Mouse (Mus musculus) embryonic facial prominence, embryonic 12.5 days (tissue): ENCODE data around the gene AC134908.4. TPM values are rescaled to one million over a fixed set of nuclear protein-coding genes. Genes with fewer than 3 reads are reported as not detected.

ENCODE experiments used
- ATAC-seq: fragments of 200-750 bp; cut with Nextera tagmentation; 2 replicates; pipeline ENCODE4 v1.8.0; 2017; ENCODE audit not compliant: insufficient number of reproducible peaks, insufficient read depth, low FRiP score, low TSS enrichment
- H3K27ac ChIP-seq: fragments of 300-500 bp; sonication (generic); 2 replicates; pipeline ENCODE4 v1.5.1; 2016; ENCODE audit warnings: mild to moderate bottlenecking
- H3K27me3 ChIP-seq: fragments of 300-500 bp; sonication (generic); 2 replicates; pipeline ENCODE4 v1.6.1; 2016; ENCODE audit warnings: mild to moderate bottlenecking, moderate library complexity
- H3K36me3 ChIP-seq: fragments of 300-500 bp; sonication (generic); 2 replicates; pipeline ENCODE4 v1.6.1; 2016; ENCODE audit warnings: mild to moderate bottlenecking
- H3K4me1 ChIP-seq: fragments of 300-500 bp; sonication (generic); 2 replicates; pipeline ENCODE4 v1.6.1; 2016
- H3K4me2 ChIP-seq: fragments of 300-500 bp; sonication (generic); replicated peaks from 2 replicates; pipeline ENCODE4 v1.6.1; 2016; ENCODE audit warnings: mild to moderate bottlenecking, moderate library complexity
- H3K4me3 ChIP-seq: fragments of 300-500 bp; sonication (generic); 2 replicates; pipeline ENCODE4 v1.5.1; 2016; ENCODE audit warnings: mild to moderate bottlenecking
- H3K9ac ChIP-seq: fragments of 300-500 bp; sonication (generic); 2 replicates; pipeline ENCODE4 v1.6.1; 2016; ENCODE audit warnings: mild to moderate bottlenecking, moderate library complexity
- H3K9me3 ChIP-seq: fragments of 300-500 bp; sonication (generic); 2 replicates; pipeline ENCODE4 v1.6.1; 2016; ENCODE audit warnings: mild to moderate bottlenecking, moderate library complexity
- WGBS: fragments of 180-500 bp; shearing (Covaris S2); methylation state at CpG from one replicate; pipeline ENCODE4 v1.1.7; 2016; 5-methylcytosine and 5-hydroxymethylcytosine counted together
- polyA plus RNA-seq: library from polyadenylated mRNA; unstranded; fragments of >200 nt; fragmentation: Nextera tagmentation; extraction: Ambion mirVana; gene quantifications from 2 replicates; pipeline ENCODE4 v1.2.1, GENCODE M21; 2016

The AC134908.4 gene
- polyA plus RNA-seq, 1 experiment from 2014 or later: not detected

DNA sequence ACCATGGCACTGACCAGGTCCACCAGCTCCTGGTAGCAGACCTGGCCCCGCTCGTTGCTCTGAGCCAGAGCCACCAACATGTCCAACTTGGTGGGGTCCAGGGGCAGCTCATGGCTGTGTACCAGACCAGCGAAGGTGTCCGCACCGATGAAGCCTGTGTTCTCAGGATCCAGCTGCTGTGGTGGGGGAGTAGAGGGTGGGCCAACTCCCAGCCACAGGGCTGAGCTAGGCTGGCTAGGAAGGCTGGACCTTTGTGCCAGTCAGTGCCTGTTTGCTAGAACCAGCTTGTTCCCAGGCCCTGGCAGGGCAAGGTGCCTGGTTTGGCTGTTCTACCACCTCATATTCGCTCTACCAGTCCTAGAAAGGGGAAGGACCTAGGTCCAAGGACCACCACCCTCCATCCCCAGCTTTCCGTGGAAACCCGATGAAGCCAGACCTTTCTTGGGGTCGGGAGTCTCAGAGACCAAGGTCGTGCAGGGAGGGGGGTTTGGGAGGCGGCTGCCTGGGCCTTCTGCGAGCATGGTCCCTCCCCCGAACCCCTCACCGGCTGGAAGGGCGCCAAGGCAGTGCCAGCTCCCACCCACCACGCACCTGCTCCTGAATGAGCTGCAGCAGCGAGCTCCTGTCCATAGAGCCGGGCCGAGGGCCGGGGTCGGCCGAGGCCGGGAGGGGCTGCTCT, 41.1 kb upstream of the AC134908.4 start:
- ATAC-seq: no peak
- Histone ChIP-seq H3K27me3 (no peaks in the 10 kb centered on the region), H3K4me2 (peak overlapping the region; percentile 79), H3K9ac (peak overlapping the region; percentile 55), H3K27ac (no peak overlapping the region), H3K4me1 (peaks cover 48% of the 10 kb centered on the region), H3K9me3 (no peaks in the 10 kb centered on the region), H3K36me3 (peaks cover 50% of the 10 kb centered on the region), H3K4me3 (peak overlapping the region; percentile 36)
- WGBS: 21% methylated on average over 23 of the region's 23 CpGs

DNA sequence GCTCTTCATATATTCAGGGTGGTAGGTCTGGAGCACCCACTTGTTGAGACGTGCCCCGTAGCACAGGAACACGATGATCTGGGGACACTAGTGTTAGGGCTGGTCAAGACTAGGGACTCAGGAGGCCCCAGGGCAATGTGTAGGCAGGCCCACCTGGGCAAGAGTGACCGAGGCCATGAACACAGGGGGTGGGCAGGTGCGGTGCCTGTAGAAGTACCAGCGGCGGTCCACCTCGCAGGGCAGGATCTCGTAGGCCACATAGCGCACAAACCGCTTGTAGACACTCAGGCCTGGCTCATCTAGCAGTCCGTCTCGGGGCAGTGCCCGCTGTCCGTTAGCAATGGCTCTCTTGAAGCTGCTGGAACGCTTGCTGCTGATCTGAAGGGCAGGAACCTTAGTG, 40.4 kb upstream of the AC134908.4 start:
- Histone ChIP-seq H3K4me1 (peaks cover 54% of the 10 kb centered on the region), H3K9ac (0 out of 2 replicates have a peak overlapping the region, but pooled peaks have one; percentile 55), H3K4me3 (no peak overlapping the region), H3K27ac (no peak overlapping the region), H3K9me3 (no peaks in the 10 kb centered on the region), H3K4me2 (peak overlapping the region; percentile 79; the same call in 1 of the 2 replicates), H3K27me3 (no peaks in the 10 kb centered on the region), H3K36me3 (peaks cover 50% of the 10 kb centered on the region)
- WGBS: 91% methylated on average over 16 of the region's 16 CpGs
- no peak for ATAC-seq

DNA sequence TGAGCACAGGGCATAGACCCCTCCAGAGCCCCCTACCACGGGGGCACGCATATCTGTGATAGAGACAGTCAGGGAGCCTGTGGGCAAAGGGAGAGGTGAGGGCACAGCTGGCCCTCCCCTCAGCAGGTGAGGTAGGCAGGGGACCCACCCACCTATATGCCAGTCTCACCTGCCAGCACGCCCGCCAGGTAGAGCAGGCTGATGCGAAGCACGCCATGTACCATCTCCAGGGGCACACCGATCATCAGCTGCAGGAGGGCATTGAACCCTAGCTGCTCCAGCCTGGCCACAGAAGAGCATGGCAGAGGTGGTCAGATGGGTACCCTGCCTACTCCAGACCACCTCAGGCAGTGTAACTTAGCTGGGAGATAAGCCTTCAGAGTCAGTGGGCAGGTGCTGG, 39.8 kb upstream of the AC134908.4 start:
- 0 out of 2 replicates have a peak overlapping the region, but pooled peaks have one; percentile 79 for H3K4me2 ChIP-seq
- no peak overlapping the region for H3K9ac ChIP-seq
- H3K36me3 ChIP-seq: peaks cover 50% of the 10 kb centered on the region
- no peak overlapping the region for H3K27ac ChIP-seq
- no peak overlapping the region for H3K4me3 ChIP-seq
- H3K4me1 ChIP-seq: peaks cover 59% of the 10 kb centered on the region
- WGBS: 96% methylated on average over 7 of the region's 7 CpGs
- no peaks in the 10 kb centered on the region for H3K9me3 ChIP-seq
- H3K27me3 ChIP-seq: no peaks in the 10 kb centered on the region
- no peak for ATAC-seq

DNA sequence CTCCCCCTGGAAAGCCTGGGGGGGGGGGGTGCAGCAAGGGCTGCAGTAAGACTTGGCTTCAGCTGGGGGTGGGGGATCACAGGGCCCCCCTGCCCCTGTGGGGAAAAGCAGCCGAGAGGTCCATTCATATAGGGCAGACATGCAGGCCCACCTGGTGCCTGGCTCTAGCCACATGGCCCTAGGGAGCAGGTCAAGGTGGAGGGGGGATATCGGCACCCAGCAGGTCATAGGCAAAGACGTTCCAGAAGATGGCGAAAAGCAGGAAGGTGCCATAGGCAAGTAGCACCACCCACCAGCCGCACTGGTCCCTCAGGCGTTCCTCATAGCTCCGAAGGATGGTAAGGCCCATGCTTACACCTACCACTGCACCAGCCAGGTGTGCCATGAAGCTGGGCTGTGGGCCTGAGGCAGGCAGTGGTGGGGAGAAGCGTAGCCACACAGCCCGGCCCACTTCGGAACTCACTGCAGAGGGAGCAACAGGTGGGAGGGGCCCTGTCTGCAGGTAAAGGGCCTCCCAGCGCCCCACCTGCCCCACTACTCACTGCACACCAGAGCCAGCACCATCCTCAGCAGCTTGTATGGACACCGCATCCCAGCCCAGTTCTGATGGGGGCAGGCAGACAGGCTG, 39.2 kb upstream of the AC134908.4 start:
- WGBS: 92% methylated on average over 12 of the region's 12 CpGs
- peaks cover 49% of the 10 kb centered on the region for H3K36me3 ChIP-seq
- H3K27me3 ChIP-seq: no peaks in the 10 kb centered on the region
- H3K4me1 ChIP-seq: peaks cover 65% of the 10 kb centered on the region
- H3K27ac ChIP-seq: no peak overlapping the region
- peak overlapping the region; percentile 79 for H3K4me2 ChIP-seq
- peak overlapping the region; percentile 69 for H3K4me3 ChIP-seq
- H3K9ac ChIP-seq: peak overlapping the region; percentile 87
- ATAC-seq: no peak
- H3K9me3 ChIP-seq: no peaks in the 10 kb centered on the region

DNA sequence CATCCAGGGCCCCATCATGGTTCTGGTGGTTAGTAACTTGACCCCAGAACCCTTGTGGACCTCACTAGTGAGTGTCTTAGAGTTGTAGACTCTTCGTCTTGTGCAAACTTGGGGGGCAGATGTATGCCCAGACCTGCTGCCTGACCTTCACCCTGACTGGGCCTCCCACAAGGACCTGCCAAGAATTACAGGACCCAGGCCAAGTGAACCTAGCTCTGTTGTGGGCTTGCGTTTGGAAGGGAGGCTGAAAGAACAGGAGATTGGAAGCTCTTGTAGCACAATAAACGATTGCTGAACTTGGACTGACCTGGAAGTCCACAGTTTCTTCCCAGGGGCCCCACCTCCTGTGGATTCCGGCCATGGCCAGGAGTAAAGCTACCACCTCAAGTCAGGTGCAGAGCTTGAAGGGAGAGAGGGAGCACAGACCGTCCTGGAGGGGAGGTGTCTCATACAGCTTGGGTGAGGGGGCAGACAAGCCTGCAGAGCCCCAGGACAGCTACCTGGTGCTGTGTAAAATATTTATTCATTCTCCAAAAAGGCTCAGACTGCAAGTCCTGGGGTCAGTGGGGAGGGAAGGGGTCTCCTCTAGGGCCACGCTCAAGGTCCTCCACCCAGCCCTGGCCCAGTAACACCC, 38.6 kb upstream of the AC134908.4 start:
- Histone ChIP-seq H3K4me1 (peaks cover 69% of the 10 kb centered on the region), H3K4me2 (peak overlapping the region; percentile 79), H3K4me3 (peak overlapping the region; percentile 69), H3K27ac (peak overlapping the region; percentile 89), H3K27me3 (no peaks in the 10 kb centered on the region), H3K9ac (peak overlapping the region; percentile 87), H3K9me3 (no peaks in the 10 kb centered on the region), H3K36me3 (peaks cover 42% of the 10 kb centered on the region)
- ATAC-seq: no peak
- 39% methylated on average over 6 of the region's 6 CpGs for WGBS

DNA sequence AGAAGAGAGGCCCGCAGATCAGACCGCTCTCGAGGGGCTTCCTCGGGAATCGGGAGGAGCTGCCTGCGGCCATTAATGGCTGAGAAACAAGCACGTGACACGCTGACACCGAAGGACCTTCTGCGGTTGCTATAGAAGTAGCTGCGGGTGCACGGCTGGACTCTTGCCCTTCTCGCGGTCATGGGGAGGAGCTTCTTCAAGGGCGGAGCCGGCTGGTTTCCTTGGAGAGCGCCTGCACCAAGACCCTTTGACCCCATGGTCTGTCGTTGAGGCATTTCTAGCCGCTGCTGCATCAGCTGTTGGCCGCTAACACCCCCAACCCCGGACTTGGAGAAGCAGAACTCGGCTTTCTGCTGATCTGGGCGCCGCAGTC, 37.8 kb upstream of the AC134908.4 start, which contains the start of gene Stub1:
Stub1 (minus strand) TSS at position 114 of the 373 bp plus-strand sequence.
- H3K9ac ChIP-seq: peak within 1 kb of the TSS; percentile 87
- WGBS: 0% methylated on average over 24 of the region's 24 CpGs

DNA sequence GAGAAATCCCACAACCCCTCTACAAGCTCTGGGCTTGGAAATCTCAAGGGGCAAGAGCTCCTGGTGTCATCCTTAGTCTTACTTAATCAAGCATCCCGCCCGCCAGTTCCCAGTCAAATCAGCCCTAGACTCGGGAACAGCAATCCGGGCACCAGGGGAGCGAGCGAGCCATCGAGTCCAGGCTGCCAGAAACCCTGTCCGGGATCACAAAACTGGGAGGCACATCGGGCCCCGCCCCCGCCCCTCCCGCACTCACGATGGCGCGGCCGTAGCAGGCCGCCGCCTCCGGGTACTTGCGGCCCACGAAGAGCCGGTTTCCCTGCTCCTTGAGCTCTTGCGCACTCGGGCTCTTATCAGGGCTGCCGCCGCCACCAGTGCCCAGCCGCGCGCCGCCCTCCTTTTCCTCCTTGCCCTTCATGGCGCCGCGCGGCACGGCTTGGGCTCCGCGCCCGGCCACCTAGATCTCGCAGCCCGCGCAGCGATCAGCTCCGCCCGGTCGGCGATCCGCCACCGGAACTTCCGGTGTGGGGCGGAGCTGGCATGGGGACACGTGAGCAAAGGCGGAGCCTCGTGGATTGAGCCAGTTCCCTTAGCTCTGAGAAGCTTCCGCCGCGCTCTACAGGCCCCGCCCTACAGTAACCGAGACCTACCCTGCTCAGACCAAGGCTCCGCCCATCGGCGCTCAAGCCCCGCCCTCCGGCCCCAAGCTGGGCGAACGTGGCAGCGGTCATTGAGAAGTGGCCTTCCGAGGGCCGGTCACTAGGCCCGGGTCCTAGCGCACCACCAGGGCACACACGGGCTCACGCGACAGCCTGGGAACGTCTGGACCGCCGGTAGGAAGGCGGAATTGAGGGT, 37.2 kb upstream of the AC134908.4 start:
- Histone ChIP-seq H3K4me1 (peaks cover 76% of the 10 kb centered on the region), H3K36me3 (peaks cover 38% of the 10 kb centered on the region), H3K27me3 (no peaks in the 10 kb centered on the region), H3K4me2 (peak overlapping the region; percentile 79), H3K9ac (peak overlapping the region; percentile 87), H3K9me3 (no peaks in the 10 kb centered on the region), H3K4me3 (peak overlapping the region; percentile 69), H3K27ac (peak overlapping the region; percentile 89)
- WGBS: under 1% methylated on average over 77 of the region's 77 CpGs
- peak; percentile 82 for ATAC-seq

More for the DNA sequence above, 37.8 kb upstream of the AC134908.4 start, which contains the start of gene Stub1:
- Histone ChIP-seq H3K4me1 (peaks cover 72% of the 10 kb centered on the region), H3K4me3 (peak within 1 kb of the TSS; percentile 69), H3K27me3 (no peaks in the 10 kb centered on the region), H3K36me3 (peaks cover 38% of the 10 kb centered on the region), H3K27ac (peak within 1 kb of the TSS; percentile 89), H3K9me3 (no peaks in the 10 kb centered on the region), H3K4me2 (peak within 1 kb of the TSS; percentile 79)
- peak; percentile 24 for ATAC-seq

DNA sequence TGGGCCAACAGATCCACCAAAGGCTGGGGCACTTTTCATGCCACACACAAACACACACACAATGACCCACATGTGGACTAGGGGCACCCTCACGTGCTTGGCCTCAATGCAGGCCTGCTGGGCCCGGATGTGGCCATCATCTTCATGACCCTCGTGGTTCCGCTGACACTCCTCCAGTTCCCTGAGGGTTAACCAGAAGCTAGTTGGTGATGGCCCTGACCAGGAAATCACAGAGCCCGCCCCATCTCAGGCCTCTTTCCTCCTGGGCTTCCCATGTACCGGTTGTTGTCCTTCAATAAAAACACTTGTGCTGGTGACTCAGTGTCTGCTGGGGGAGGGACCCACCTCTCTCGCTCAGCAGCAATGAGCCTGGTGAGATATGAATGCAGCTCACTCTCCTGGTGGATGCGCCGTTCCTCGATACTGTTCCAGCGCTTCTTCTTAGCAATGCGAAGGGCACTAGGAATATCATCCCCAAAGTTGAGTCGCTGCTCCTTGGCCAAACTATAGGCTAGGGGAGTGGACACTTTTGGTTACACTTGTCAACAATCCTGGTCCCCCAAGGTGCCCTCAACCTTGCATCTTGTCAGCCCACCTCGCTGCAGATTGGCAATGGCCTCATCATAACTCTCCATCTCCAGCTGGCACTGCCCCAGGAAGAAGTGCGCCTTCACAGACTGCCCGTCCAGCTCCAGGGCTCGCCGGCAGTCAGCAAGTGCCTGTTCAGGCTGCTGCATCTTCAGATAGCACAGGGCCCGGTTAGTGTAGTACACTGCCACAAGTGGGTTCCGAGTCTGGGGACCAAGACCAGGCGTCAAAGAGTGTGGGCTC, 36.2 kb upstream of the AC134908.4 start:
- peaks cover 46% of the 10 kb centered on the region for H3K36me3 ChIP-seq
- 62% methylated on average over 21 of the region's 21 CpGs for WGBS
- ATAC-seq: no peak

DNA sequence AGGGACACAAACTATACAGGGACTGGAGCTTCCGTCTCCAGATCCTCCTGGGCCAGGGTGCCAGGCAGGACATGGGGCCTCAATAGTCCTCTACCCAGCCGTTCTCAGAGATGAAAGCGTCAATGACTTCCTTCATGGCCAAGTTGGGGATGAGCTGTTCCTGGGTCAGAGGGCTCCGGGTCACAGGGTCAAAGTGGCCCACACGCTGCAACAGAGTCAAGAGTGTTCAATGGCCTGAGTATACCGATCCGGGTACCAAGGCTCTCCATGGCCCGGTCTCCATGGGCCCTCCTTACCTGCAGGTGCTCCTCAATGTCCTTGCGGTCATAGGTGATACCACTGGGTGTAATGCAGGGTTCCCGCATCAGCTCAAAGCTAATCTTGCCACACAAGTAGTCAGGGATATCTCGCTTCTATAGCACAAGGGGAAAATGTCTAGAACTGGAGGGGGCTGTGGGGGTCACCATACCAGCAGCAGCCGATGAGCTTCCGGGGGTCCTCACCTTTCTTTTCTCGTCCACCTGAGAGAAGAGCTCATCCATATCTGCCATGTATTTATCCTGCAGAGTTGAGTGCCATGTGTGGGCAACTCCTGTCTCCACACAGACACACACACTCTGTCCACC, 35.5 kb upstream of the AC134908.4 start:
- Histone ChIP-seq H3K4me3 (peak overlapping the region; percentile 69), H3K27me3 (no peaks in the 10 kb centered on the region), H3K9ac (peak overlapping the region; percentile 17; the same call in 1 of the 2 replicates), H3K27ac (0 out of 2 replicates have a peak overlapping the region, but pooled peaks have one; percentile 18), H3K36me3 (peaks cover 53% of the 10 kb centered on the region), H3K4me2 (peak overlapping the region; percentile 79), H3K4me1 (peaks cover 60% of the 10 kb centered on the region), H3K9me3 (no peaks in the 10 kb centered on the region)
- 82% methylated on average over 14 of the region's 14 CpGs for WGBS
- ATAC-seq: no peak

More for the DNA sequence above, 36.2 kb upstream of the AC134908.4 start:
- peaks cover 68% of the 10 kb centered on the region for H3K4me1 ChIP-seq
- H3K4me3 ChIP-seq: peak overlapping the region; percentile 69
- H3K27ac ChIP-seq: peak overlapping the region; percentile 89
- H3K9ac ChIP-seq: peak overlapping the region; percentile 87
- H3K4me2 ChIP-seq: peak overlapping the region; percentile 79
- H3K9me3 ChIP-seq: no peaks in the 10 kb centered on the region
- no peaks in the 10 kb centered on the region for H3K27me3 ChIP-seq

DNA sequence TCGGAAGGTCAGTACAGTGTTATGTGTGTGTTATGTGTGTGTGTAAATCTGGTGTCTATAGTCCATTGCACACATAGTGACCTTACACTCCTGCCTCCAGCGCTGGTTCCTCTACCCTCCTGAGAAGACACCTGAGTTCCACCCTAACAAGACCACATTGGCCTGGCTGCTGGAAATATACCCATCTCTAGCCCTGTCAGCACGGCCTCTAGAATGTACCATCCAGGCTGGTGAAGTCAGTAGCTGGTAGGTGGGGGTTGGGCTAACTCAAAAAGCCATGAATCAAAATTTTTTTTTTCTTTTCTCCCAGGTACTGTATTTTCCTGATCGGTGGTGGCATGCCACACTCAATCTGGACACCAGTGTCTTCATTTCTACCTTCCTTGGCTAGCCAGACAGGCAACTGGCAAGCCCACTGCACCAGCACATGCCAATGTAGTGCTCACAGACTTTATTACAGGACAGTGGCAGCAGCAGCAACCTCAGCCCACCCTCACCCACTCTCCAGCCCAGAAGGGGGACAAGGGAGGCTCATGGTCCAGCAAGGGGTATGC, 34.8 kb upstream of the AC134908.4 start:
- Histone ChIP-seq H3K9me3 (no peaks in the 10 kb centered on the region), H3K27ac (0 out of 2 replicates have a peak overlapping the region, but pooled peaks have one; percentile 89), H3K9ac (peak overlapping the region; percentile 17; the same call in 1 of the 2 replicates), H3K4me3 (peak overlapping the region; percentile 56), H3K4me2 (peak overlapping the region; percentile 88), H3K4me1 (peaks cover 58% of the 10 kb centered on the region), H3K27me3 (no peaks in the 10 kb centered on the region), H3K36me3 (peaks cover 51% of the 10 kb centered on the region)
- no peak for ATAC-seq
- 95% methylated on average over 4 of the region's 4 CpGs for WGBS
